Mouse (Mus musculus) lung, adult 2 months (tissue): ENCODE results near the gene Itgax. TPM values are rescaled to one million over a fixed set of nuclear protein-coding genes. Genes with fewer than 3 reads are reported as not detected.

ENCODE experiments used
- DNase-seq: peaks from one replicate; pipeline ENCODE4 v3.0.0; 2022
- H3K4me1 ChIP-seq: fragments of 200-500 bp; 2 replicates; pipeline ENCODE4 v1.6.1; 2011; ENCODE audit warnings: low read length; ENCODE audit not compliant: control insufficient read depth, insufficient read depth
- H3K4me3 ChIP-seq: fragments of 200-500 bp; replicated peaks from 2 replicates; pipeline ENCODE3; 2011; ENCODE audit warnings: low read depth, mild to moderate bottlenecking, control low read depth, low read length; ENCODE audit errors: extremely low read depth
- CTCF ChIP-seq: fragments of 200-500 bp; IDR thresholded peaks from 2 replicates; pipeline ENCODE4 v1.5.1; 2011; ENCODE audit warnings: mild to moderate bottlenecking, low read length, control low read depth; ENCODE audit not compliant: insufficient read depth
- POLR2A ChIP-seq: fragments of 200-500 bp; IDR thresholded peaks from 2 replicates; pipeline ENCODE4 v1.6.1; 2011; ENCODE audit warnings: low read depth, mild to moderate bottlenecking, control low read depth, low read length, borderline replicate concordance; ENCODE audit errors: extremely low read depth
- WGBS: fragments of 180-500 bp; shearing (Covaris S2); methylation state at CpG from one replicate; pipeline ENCODE4 v1.1.7; 2018; 5-methylcytosine and 5-hydroxymethylcytosine counted together
- polyA plus RNA-seq: library from polyadenylated mRNA; depleted of rRNA; stranded (reverse); fragments of >200 nt; gene quantifications from 2 replicates; pipeline ENCODE4 v1.2.3, GENCODE M21; 2012; rRNA removed

Gene Itgax
- polyA plus RNA-seq: 20.6 and 25.0 TPM in 2 replicates

GRCm38 (mm10) chr7:128128741-128129720 is at the start of gene Itgax:
Gene Itgax, plus strand, starts transcription at chr7:128129547.
- H3K4me3 ChIP-seq: no peak within 1 kb of the TSS
- WGBS: 45% methylated on average over 8 of the region's 8 CpGs
- TF ChIP-seq POLR2A: no peak
- no peak for TF ChIP-seq CTCF
- H3K4me1 ChIP-seq: no peaks in the 10 kb centered on the region
- DNase-seq: no peak

GRCm38 (mm10) chr7:128080012-128080411 is 49.3 kb upstream of the Itgax start:
- whole genome bisulfite sequencing: 77% methylated on average over 8 of the region's 8 CpGs
- Histone ChIP-seq H3K4me1 (no peaks in the 10 kb centered on the region), H3K4me3 (no peak overlapping the region)
- TF ChIP-seq POLR2A (no peak), CTCF (no peak)
- DNase-seq: no peak

- WGBS: 57% methylated on average over 7 of the region's 7 CpGs
- no peak for TF ChIP-seq POLR2A
- TF ChIP-seq CTCF: no peak
- no peak for DNase-seq
Observed at GRCm38 (mm10) chr7:128089141-128089540, 40.2 kb upstream of the Itgax start.

GRCm38 (mm10) chr7:128098135-128098534 is 31.2 kb upstream of the Itgax start:
- no peak overlapping the region for H3K4me3 ChIP-seq
- 72% methylated on average over 1 of the region's 1 CpGs for whole genome bisulfite sequencing
- TF ChIP-seq CTCF (no peak), POLR2A (no peak)
- DNase-seq: no peak
- no peaks in the 10 kb centered on the region for H3K4me1 ChIP-seq

More at GRCm38 (mm10) chr7:128089141-128089540, 40.2 kb upstream of the Itgax start:
- no peak overlapping the region for H3K4me3 ChIP-seq
- H3K4me1 ChIP-seq: no peaks in the 10 kb centered on the region

- DNase-seq: no peak
- TF ChIP-seq CTCF: no peak
- TF ChIP-seq POLR2A: no peak
- 67% methylated on average over 2 of the region's 2 CpGs for WGBS
- Histone ChIP-seq H3K4me3 (no peak overlapping the region), H3K4me1 (no peaks in the 10 kb centered on the region)
Observed at GRCm38 (mm10) chr7:128100742-128101357, 28.5 kb upstream of the Itgax start.

GRCm38 (mm10) chr7:128105246-128105645 is 24.1 kb upstream of the Itgax start:
- 53% methylated on average over 4 of the region's 4 CpGs for WGBS
- no peak for DNase-seq
- TF ChIP-seq CTCF: 0 out of 2 replicates have a peak, but pooled peaks have one; percentile 9
- no peak for TF ChIP-seq POLR2A
- H3K4me1 ChIP-seq: no peaks in the 10 kb centered on the region
- no peak overlapping the region for H3K4me3 ChIP-seq

GRCm38 (mm10) chr7:128107462-128107861 is 21.9 kb upstream of the Itgax start:
- WGBS: 89% methylated on average over 7 of the region's 7 CpGs
- Histone ChIP-seq H3K4me3 (no peak overlapping the region), H3K4me1 (no peaks in the 10 kb centered on the region)
- TF ChIP-seq POLR2A (no peak), CTCF (no peak)
- no peak for DNase-seq

- TF ChIP-seq CTCF: no peak
- TF ChIP-seq POLR2A: no peak
- WGBS: 36% methylated on average over 2 of the region's 2 CpGs
- Histone ChIP-seq H3K4me1 (no peaks in the 10 kb centered on the region), H3K4me3 (no peak overlapping the region)
- no peak for DNase-seq
Observed at GRCm38 (mm10) chr7:128110314-128110713, 19.0 kb upstream of the Itgax start.

- 90% methylated on average over 11 of the region's 11 CpGs for WGBS
- no peak overlapping the region for H3K4me3 ChIP-seq
- H3K4me1 ChIP-seq: no peaks in the 10 kb centered on the region
- TF ChIP-seq POLR2A (no peak), CTCF (no peak)
- DNase-seq: no peak
Observed at GRCm38 (mm10) chr7:128112131-128112530, 17.2 kb upstream of the Itgax start.
